Mouse (Mus musculus) spleen, postnatal 4 days (tissue): ENCODE measurements around the gene Aasdh.

Experiments used
- DNase-seq, 2 experiments: peaks; one replicate each; pipeline ENCODE4 v3.0.0; 2022; ENCODE audit warnings: low spot score in 2 of 2

Aasdh gene

DNA sequence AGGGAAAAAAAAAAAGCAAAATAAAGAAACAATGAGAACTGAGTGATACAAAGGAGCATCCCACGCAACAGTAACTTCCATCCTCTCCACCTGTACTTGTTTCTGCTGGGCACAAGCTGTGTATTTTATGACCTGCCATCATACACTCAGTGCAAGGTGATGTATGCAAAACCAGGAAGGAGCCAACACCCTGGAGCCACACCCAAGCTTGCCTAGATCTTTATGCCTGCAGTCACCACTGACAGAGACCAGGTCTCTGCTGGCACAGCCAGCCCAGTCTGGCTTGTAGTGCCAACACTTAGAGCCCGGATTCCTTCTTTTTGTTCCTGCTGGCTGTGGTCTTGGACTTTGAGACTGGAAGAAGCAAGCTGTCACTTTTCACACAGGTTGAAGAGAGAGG is 63.5 kb downstream of the Aasdh start:
- DNase-seq = no peak

GRCm38 (mm10) chr5:76839786-76840185 is 65.5 kb downstream of the Aasdh start:
- DNase-seq = no peak

GRCm38 (mm10) chr5:76837018-76837417 is 68.3 kb downstream of the Aasdh start:
- no peak for DNase-seq

DNA sequence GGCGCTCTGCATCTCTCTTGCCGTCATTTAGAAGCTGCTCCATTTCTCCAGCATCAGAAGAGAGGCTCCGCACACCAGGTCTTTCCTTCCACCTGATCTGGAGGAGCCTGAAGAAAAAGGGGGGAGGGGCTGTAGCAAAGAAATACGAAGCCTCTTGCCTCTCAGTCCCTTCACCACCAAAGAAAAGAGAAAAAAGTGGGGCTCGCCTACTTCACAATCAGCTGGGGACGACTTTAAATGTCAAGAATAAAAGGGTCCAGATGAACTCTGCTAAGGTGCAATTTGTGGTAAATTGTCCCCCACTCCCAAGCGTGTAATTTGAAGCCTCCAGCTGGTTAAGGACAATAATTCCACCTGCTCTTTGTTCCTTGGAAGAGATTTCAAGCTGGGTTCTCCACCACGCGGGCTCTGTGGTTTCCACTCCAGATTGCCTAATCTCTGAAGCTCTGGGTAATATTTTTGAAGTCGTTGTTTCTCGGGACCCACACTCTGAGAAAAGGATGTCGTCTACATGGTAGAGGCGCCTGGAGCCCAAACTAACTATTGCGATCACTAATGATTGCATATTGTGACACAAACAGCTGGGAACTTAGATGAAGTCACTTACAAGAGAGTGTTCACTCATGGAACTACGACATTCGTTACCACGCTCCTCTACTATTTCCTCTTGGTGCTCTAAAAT is 72.6 kb downstream of the Aasdh start:
- no peak for DNase-seq

GRCm38 (mm10) chr5:76828527-76829240 is 76.6 kb downstream of the Aasdh start:
- DNase-seq = no peak
